Mouse (Mus musculus) hindbrain, embryonic 12.5 days (tissue): Measurements from ENCODE around the gene Igf2bp3. TPM values are rescaled to one million over a fixed set of nuclear protein-coding genes. Genes with fewer than 3 reads are reported as not detected.
A peak's percentile ranks its signal among the peaks of the same experiment; 100 is the strongest.
"Not testable (repeated sequence)": the region's sequence is repeated elsewhere in the genome, so short reads cannot be mapped to it uniquely, and the experiment has no call there.

Experiments used
- ATAC-seq: fragments of 200-750 bp; cut with Nextera tagmentation; 2 replicates; pipeline ENCODE4 v1.8.0; 2017; ENCODE audit warnings: moderate TSS enrichment; ENCODE audit not compliant: low FRiP score
- H3K27ac ChIP-seq: fragments of 300-500 bp; sonication (generic); 2 replicates; pipeline ENCODE4 v1.5.1; 2016; ENCODE audit warnings: mild to moderate bottlenecking
- H3K27me3 ChIP-seq: fragments of 300-500 bp; sonication (generic); 2 replicates; pipeline ENCODE4 v1.6.1; 2016; ENCODE audit warnings: mild to moderate bottlenecking
- H3K36me3 ChIP-seq: fragments of 300-500 bp; sonication (generic); 2 replicates; pipeline ENCODE4 v1.6.1; 2016; ENCODE audit warnings: mild to moderate bottlenecking
- H3K4me1 ChIP-seq: fragments of 300-500 bp; sonication (generic); 2 replicates; pipeline ENCODE4 v1.6.1; 2016
- H3K4me2 ChIP-seq: fragments of 300-500 bp; sonication (generic); replicated peaks from 2 replicates; pipeline ENCODE4 v1.6.1; 2016; ENCODE audit warnings: mild to moderate bottlenecking
- H3K4me3 ChIP-seq: fragments of 300-500 bp; sonication (generic); 2 replicates; pipeline ENCODE4 v1.5.1; 2016; ENCODE audit warnings: mild to moderate bottlenecking
- H3K9ac ChIP-seq: fragments of 300-500 bp; sonication (generic); 2 replicates; pipeline ENCODE4 v1.6.1; 2016; ENCODE audit warnings: mild to moderate bottlenecking, moderate library complexity
- H3K9me3 ChIP-seq: fragments of 300-500 bp; sonication (generic); replicated peaks from 2 replicates; pipeline ENCODE4 v1.6.1; 2016; ENCODE audit warnings: mild to moderate bottlenecking
- WGBS: fragments of 180-500 bp; shearing (Covaris S2); methylation state at CpG from one replicate; pipeline ENCODE4 v1.1.7; 2016; 5-methylcytosine and 5-hydroxymethylcytosine counted together
- polyA plus RNA-seq: library from polyadenylated mRNA; unstranded; fragments of >200 nt; fragmentation: Nextera tagmentation; extraction: Ambion mirVana; gene quantifications from 2 replicates; pipeline ENCODE4 v1.2.1, GENCODE M21; 2016

Igf2bp3 gene
- polyA plus RNA-seq = 95.3 and 100 TPM in 2 replicates

- Histone ChIP-seq H3K36me3 (no peaks in the 10 kb centered on the region), H3K4me3 (peak within 1 kb of the TSS; percentile 97), H3K4me2 (peak within 1 kb of the TSS; percentile 91), H3K27me3 (no peaks in the 10 kb centered on the region), H3K9ac (peak within 1 kb of the TSS; percentile 97), H3K4me1 (peaks cover 32% of the 10 kb centered on the region), H3K27ac (peak within 1 kb of the TSS; percentile 98), H3K9me3 (no peaks in the 10 kb centered on the region)
- ATAC-seq = peak; percentile 82
- under 1% methylated on average over 66 of the region's 68 CpGs for WGBS
Observed at GRCm38 (mm10) chr6:49214928-49215747, at the start of gene Igf2bp3. TSS of gene Igf2bp3 (minus strand) at chr6:49214957.

- not testable (repeated sequence) for H3K9ac ChIP-seq, H3K4me3 ChIP-seq, H3K27me3 ChIP-seq, H3K9me3 ChIP-seq, H3K27ac ChIP-seq, ATAC-seq, H3K36me3 ChIP-seq
- 92% methylated on average over 7 of the region's 7 CpGs for WGBS
- Histone ChIP-seq H3K4me1 (peaks cover 23% of the 10 kb centered on the region), H3K4me2 (peak overlapping the region; percentile 70; the same call in 1 of the 2 replicates)
Observed at GRCm38 (mm10) chr6:49264446-49264845, 49.7 kb upstream of the Igf2bp3 start.

GRCm38 (mm10) chr6:49263847-49264243 lies 49.1 kb upstream of the Igf2bp3 start, which contains the start of gene Tra2a:
TSS of gene Tra2a (minus strand) at chr6:49264033.
- WGBS = under 1% methylated on average over 39 of the region's 39 CpGs
- peak within 1 kb of the TSS; percentile 70 for H3K4me2 ChIP-seq
- H3K4me3 ChIP-seq = peak within 1 kb of the TSS; percentile 100
- no peaks in the 10 kb centered on the region for H3K9me3 ChIP-seq
- peak within 1 kb of the TSS; percentile 98 for H3K27ac ChIP-seq
- no peaks in the 10 kb centered on the region for H3K27me3 ChIP-seq
- peak within 1 kb of the TSS; percentile 99 for H3K9ac ChIP-seq
- no peaks in the 10 kb centered on the region for H3K36me3 ChIP-seq
- ATAC-seq = peak; percentile 94
- peaks cover 23% of the 10 kb centered on the region for H3K4me1 ChIP-seq

DNA sequence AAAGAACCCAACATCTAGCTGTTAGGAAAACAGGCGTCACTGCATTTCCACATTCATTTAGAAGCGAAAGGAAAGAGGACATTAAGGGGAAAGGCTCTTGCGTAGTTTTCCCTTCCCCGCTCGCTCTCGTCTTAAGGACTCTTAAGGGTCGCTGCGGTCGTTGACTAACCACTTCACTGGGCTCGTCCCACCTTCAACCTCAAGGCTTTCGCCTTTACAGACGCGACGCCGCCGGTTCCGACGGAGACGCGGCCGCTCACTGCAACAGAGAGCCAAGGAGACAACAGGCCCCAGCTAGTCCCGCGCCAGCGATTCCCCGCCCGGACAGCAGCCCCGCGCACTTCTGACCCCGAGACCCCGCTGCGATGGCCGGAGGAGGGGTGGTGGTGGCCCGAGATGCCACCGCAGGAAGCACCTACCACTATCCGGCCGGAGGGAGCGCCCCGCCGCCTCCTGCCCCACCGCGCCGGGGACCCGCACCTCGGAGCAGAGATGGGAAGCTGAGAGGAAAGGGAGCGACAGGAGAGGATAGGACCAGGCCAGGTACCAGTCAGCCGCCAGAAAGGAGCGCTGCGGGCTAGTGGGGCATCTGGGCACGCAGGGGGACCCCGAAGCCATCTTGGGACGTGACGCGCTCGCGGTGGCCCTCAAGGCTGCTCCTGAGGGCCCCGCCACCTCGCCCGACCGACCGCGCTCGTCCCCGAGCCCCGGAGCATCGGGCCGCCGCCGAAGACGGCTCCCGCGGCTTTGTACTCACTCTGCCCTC lies 48.5 kb upstream of the Igf2bp3 start:
- Histone ChIP-seq H3K27me3 (no peaks in the 10 kb centered on the region), H3K4me1 (peaks cover 23% of the 10 kb centered on the region), H3K9me3 (no peaks in the 10 kb centered on the region), H3K9ac (peak overlapping the region; percentile 99), H3K36me3 (no peaks in the 10 kb centered on the region), H3K27ac (peak overlapping the region; percentile 98), H3K4me2 (peak overlapping the region; percentile 70), H3K4me3 (peak overlapping the region; percentile 100)
- under 1% methylated on average over 64 of the region's 71 CpGs for WGBS
- ATAC-seq = peak; percentile 87

- peak overlapping the region; percentile 100 for H3K4me3 ChIP-seq
- no peak for ATAC-seq
- H3K27me3 ChIP-seq = no peaks in the 10 kb centered on the region
- no peak overlapping the region for H3K27ac ChIP-seq
- H3K36me3 ChIP-seq = no peaks in the 10 kb centered on the region
- peaks cover 25% of the 10 kb centered on the region for H3K4me1 ChIP-seq
- H3K9me3 ChIP-seq = no peaks in the 10 kb centered on the region
- H3K9ac ChIP-seq = peak overlapping the region; percentile 99
- under 1% methylated on average over 9 of the region's 9 CpGs for WGBS
- H3K4me2 ChIP-seq = peak overlapping the region; percentile 70
Observed at GRCm38 (mm10) chr6:49262421-49262820, 47.7 kb upstream of the Igf2bp3 start.

GRCm38 (mm10) chr6:49259711-49260110 lies 45.0 kb upstream of the Igf2bp3 start:
- no peak for ATAC-seq
- H3K27ac ChIP-seq = no peak overlapping the region
- H3K4me1 ChIP-seq = peaks cover 25% of the 10 kb centered on the region
- no peaks in the 10 kb centered on the region for H3K36me3 ChIP-seq
- no peaks in the 10 kb centered on the region for H3K27me3 ChIP-seq
- H3K9me3 ChIP-seq = no peaks in the 10 kb centered on the region
- no peak overlapping the region for H3K4me2 ChIP-seq
- no peak overlapping the region for H3K4me3 ChIP-seq
- WGBS = 71% methylated on average over 5 of the region's 5 CpGs
- H3K9ac ChIP-seq = no peak overlapping the region

DNA sequence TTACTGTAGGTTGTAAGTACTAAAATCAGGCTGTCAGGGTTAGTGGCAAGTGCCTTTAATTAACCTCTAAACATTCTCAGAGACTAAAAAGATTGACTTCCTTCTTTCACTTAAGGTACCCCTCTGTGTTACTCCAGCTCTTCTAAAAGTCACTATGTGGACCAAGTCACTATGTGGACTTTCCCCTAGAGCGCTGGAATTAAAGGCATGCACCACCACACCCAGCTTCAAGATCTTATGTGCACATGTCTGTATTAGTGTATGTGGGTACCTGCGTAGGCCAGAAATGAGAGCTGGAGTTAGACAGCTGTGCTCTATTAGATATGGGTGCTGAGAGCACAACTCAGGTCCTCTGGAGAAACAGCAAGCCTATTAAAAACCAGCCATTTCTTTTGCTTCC lies 43.1 kb upstream of the Igf2bp3 start:
- H3K9ac ChIP-seq = no peak overlapping the region
- no peaks in the 10 kb centered on the region for H3K9me3 ChIP-seq
- no peak overlapping the region for H3K4me3 ChIP-seq
- no peak overlapping the region for H3K4me2 ChIP-seq
- H3K36me3 ChIP-seq = no peaks in the 10 kb centered on the region
- ATAC-seq = no peak
- H3K27me3 ChIP-seq = no peaks in the 10 kb centered on the region
- H3K27ac ChIP-seq = no peak overlapping the region
- peaks cover 25% of the 10 kb centered on the region for H3K4me1 ChIP-seq
- 92% methylated on average over 2 of the region's 2 CpGs for WGBS

DNA sequence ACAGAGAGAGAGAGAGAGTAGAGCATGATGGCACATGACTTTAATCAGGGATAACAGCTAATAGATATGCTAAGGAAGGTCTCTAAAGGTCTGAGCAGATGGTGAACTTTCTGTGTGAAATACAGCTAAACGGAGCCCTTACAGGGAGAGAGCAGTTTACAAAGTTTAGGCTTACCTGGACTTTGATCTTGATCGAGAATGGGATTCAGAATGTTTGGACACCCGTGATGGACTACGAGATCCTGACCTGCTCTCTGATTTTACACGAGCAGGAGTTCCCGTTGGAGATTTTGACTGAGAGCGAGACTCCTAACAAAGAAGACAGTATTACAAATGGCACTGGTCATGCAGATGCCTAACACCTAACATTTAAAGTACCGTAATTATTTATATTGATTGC lies 37.5 kb upstream of the Igf2bp3 start:
- peaks cover 37% of the 10 kb centered on the region for H3K36me3 ChIP-seq
- no peak overlapping the region for H3K27ac ChIP-seq
- WGBS = 93% methylated on average over 8 of the region's 8 CpGs

GRCm38 (mm10) chr6:49251199-49251598 lies 36.4 kb upstream of the Igf2bp3 start:
- Histone ChIP-seq H3K4me1 (no peaks in the 10 kb centered on the region), H3K36me3 (peaks cover 43% of the 10 kb centered on the region), H3K9me3 (no peaks in the 10 kb centered on the region), H3K4me2 (no peak overlapping the region), H3K27me3 (no peaks in the 10 kb centered on the region), H3K4me3 (no peak overlapping the region), H3K27ac (no peak overlapping the region), H3K9ac (no peak overlapping the region)
- 98% methylated on average over 2 of the region's 2 CpGs for WGBS
- no peak for ATAC-seq

More for the DNA sequence above, 37.5 kb upstream of the Igf2bp3 start:
- no peak for ATAC-seq
- Histone ChIP-seq H3K9me3 (no peaks in the 10 kb centered on the region), H3K4me3 (no peak overlapping the region), H3K27me3 (no peaks in the 10 kb centered on the region), H3K4me1 (no peaks in the 10 kb centered on the region), H3K4me2 (no peak overlapping the region), H3K9ac (no peak overlapping the region)

GRCm38 (mm10) chr6:49247246-49247645 lies 32.5 kb upstream of the Igf2bp3 start:
- H3K27ac ChIP-seq = no peak overlapping the region
- no peaks in the 10 kb centered on the region for H3K9me3 ChIP-seq
- no peak overlapping the region for H3K4me2 ChIP-seq
- H3K9ac ChIP-seq = no peak overlapping the region
- no peaks in the 10 kb centered on the region for H3K4me1 ChIP-seq
- peak; percentile 48; the same call in 1 of the 2 replicates for ATAC-seq
- H3K36me3 ChIP-seq = peaks cover 75% of the 10 kb centered on the region
- 61% methylated on average over 2 of the region's 2 CpGs for WGBS
- H3K27me3 ChIP-seq = no peaks in the 10 kb centered on the region
- no peak overlapping the region for H3K4me3 ChIP-seq

GRCm38 (mm10) chr6:49242331-49242730 lies 27.6 kb upstream of the Igf2bp3 start:
- Histone ChIP-seq H3K36me3 (peaks cover 53% of the 10 kb centered on the region), H3K4me2 (no peak overlapping the region), H3K9ac (no peak overlapping the region), H3K27ac (no peak overlapping the region), H3K4me1 (no peaks in the 10 kb centered on the region), H3K9me3 (no peaks in the 10 kb centered on the region), H3K27me3 (no peaks in the 10 kb centered on the region), H3K4me3 (no peak overlapping the region)
- WGBS = 87% methylated on average over 1 of the region's 1 CpGs
- no peak for ATAC-seq

GRCm38 (mm10) chr6:49241562-49241961 lies 26.8 kb upstream of the Igf2bp3 start:
- Histone ChIP-seq H3K36me3 (peaks cover 50% of the 10 kb centered on the region), H3K4me2 (no peak overlapping the region), H3K4me3 (no peak overlapping the region), H3K9me3 (no peaks in the 10 kb centered on the region), H3K27ac (no peak overlapping the region), H3K27me3 (no peaks in the 10 kb centered on the region), H3K9ac (no peak overlapping the region), H3K4me1 (no peaks in the 10 kb centered on the region)
- WGBS = 94% methylated on average over 1 of the region's 1 CpGs
- ATAC-seq = no peak
